Mouse (Mus musculus) ES-E14 (cell line): Measurements from ENCODE around the gene Aebp2. TPM values are rescaled to one million over a fixed set of nuclear protein-coding genes. Genes with fewer than 3 reads are reported as not detected.
"Not testable (repeated sequence)": the region's sequence is repeated elsewhere in the genome, so short reads cannot be mapped to it uniquely, and the experiment has no call there.

ENCODE experiments used
- DNase-seq: peaks from one replicate; pipeline ENCODE4 v3.0.0-alpha.2; 2013; ENCODE audit warnings: low read depth, low spot score
- H3K27ac ChIP-seq: 2 replicates; pipeline ENCODE4 v1.5.1; 2012; ENCODE audit warnings: low read depth, mild to moderate bottlenecking, low read length, moderate library complexity, mixed read lengths; ENCODE audit not compliant: poor library complexity, insufficient read depth, severe bottlenecking
- H3K36me3 ChIP-seq: 2 replicates; pipeline ENCODE4 v1.6.1; 2012; ENCODE audit warnings: mild to moderate bottlenecking, low read length, moderate library complexity, mixed read lengths; ENCODE audit not compliant: control insufficient read depth, poor library complexity, insufficient read depth, severe bottlenecking
- H3K4me1 ChIP-seq, 2 experiments: fragments of 150-350 bp in 1 of 2; sonication (generic) in 1 of 2; 2 replicates each; pipeline ENCODE4 v1.6.1; 2012; ENCODE audit warnings: low read length in 2 of 2, mild to moderate bottlenecking in 1 of 2, mixed read lengths in 1 of 2; ENCODE audit not compliant: control insufficient read depth in 2 of 2, insufficient read depth in 2 of 2, poor library complexity in 1 of 2
- H3K4me3 ChIP-seq, 2 experiments: fragments of 150-350 bp in 1 of 2; sonication (generic) in 1 of 2; 2 replicates each; pipeline ENCODE4 v1.5.1; 2012; ENCODE audit warnings: low read length in 2 of 2, low read depth in 1 of 2, mild to moderate bottlenecking in 1 of 2, mixed read lengths in 1 of 2; ENCODE audit not compliant: insufficient read depth in 1 of 2, poor library complexity in 1 of 2, severe bottlenecking in 1 of 2
- H3K9ac ChIP-seq: 2 replicates; pipeline ENCODE4 v1.6.1; 2012; ENCODE audit warnings: low read depth, mild to moderate bottlenecking, low read length, mixed read lengths; ENCODE audit not compliant: poor library complexity, insufficient read depth, severe bottlenecking
- H3K9me3 ChIP-seq: fragments of 150-350 bp; sonication (generic); 2 replicates; pipeline ENCODE4 v1.6.1; 2012; ENCODE audit warnings: low read depth, mild to moderate bottlenecking, low read length; ENCODE audit not compliant: control insufficient read depth, insufficient read depth
- CHD2 ChIP-seq: IDR thresholded peaks from 2 replicates; pipeline ENCODE4 v1.6.1; 2014; ENCODE audit warnings: mild to moderate bottlenecking, low read depth, low read length, inconsistent platforms
- HCFC1 ChIP-seq: IDR thresholded peaks from 2 replicates; pipeline ENCODE4 v1.6.1; 2012; ENCODE audit warnings: low read length, inconsistent platforms, borderline replicate concordance; ENCODE audit not compliant: insufficient read depth
- MAFK ChIP-seq: IDR thresholded peaks from 2 replicates; pipeline ENCODE4 v1.6.1; 2014; ENCODE audit warnings: mild to moderate bottlenecking, low read depth, low read length, inconsistent platforms; ENCODE audit not compliant: insufficient read depth
- ZC3H11A ChIP-seq: IDR thresholded peaks from 2 replicates; pipeline ENCODE4 v1.6.1; 2012; ENCODE audit warnings: low read depth, mild to moderate bottlenecking, inconsistent platforms, low read length, borderline replicate concordance
- ZNF384 ChIP-seq: IDR thresholded peaks from 2 replicates; pipeline ENCODE4 v1.6.1; 2012; ENCODE audit warnings: low read depth, low read length, inconsistent platforms
- in situ Hi-C, 2 experiments: fragments of 600-800 bp; cut with MboI; formaldehyde crosslinking; loops; one replicate each; pipeline ENCODE4 v1.15.1; 2025; ENCODE audit warnings: low sequenced_read_pairs in 2 of 2, inconsistent platforms in 1 of 2; ENCODE audit not compliant: unreplicated experiment in 2 of 2
- total RNA-seq: library from RNA; depleted of rRNA; stranded (reverse); fragments of 300-350 nt; gene quantifications from 2 replicates; pipeline ENCODE4 v1.2.3, GENCODE M21; 2012

Aebp2 gene
- total RNA-seq, 1 experiment = 77.4 TPM

DNA sequence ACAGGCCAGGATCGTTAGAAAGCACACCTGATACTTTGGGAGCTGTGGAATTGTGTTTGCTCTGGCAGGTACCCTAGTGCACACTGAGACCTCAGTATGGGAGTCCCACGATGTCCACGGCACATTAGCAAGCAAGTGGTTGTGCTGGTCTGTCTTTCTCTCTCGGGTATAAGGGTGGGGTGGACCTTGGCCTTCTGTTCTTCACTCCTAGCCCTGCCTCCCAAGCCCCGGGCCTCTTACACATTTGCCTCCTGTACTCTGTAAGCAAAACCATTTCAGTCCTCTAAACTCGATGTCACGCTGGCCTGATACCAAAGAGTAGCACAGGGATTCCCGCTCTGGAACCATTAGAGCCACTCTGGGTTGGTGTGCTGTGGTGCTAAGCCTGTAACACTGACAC is 29.8 kb upstream of the Aebp2 start:
- Histone ChIP-seq H3K36me3 (peaks cover 28% of the 10 kb centered on the region; the same call in 1 of the 2 replicates), H3K4me3 (no peak overlapping the region), H3K27ac (no peak overlapping the region), H3K4me1 (peaks cover 0 to 5% of the 10 kb centered on the region in 2 experiments; a peak in 2 of 4 replicates), H3K9me3 (no peaks in the 10 kb centered on the region), H3K9ac (no peak overlapping the region)
- no peak for TF ChIP-seq HCFC1
- TF ChIP-seq CHD2 = no peak
- TF ChIP-seq MAFK = no peak
- no peak for DNase-seq
- in situ Hi-C loops = no loop called here

DNA sequence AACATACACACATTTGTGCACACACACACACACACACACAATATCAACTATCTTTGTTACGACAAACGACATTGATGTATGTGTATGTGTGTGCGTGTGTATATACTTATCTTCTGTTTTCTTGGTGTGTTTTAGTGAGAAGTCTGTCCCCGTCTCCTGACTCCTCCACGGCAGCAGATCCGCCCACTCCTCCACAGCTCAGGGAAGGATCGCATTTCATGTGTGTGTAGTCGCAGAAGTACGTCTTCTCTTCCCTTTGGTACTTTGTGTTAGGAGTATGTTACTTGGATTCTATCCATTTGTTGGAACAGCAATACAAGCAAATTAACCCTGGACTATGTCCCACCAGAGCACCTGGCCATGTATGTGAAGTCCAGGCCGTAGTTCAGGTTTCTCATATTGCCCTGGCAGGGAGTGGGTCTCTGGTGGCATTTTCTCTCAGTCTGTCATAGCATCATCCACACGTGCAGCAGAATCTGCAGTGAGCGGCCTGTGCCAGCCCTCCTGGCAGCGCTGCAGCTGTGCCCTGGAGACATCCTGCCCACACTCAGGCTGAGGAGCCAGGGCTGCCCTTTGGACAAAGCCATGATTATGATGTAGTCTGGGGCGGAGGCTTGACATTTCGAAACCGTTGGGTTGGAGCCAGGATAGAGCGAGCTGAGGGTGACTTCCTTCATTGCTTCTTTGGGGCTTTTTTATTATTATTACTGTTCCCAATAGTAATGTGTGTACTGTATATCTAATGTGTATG is 28.9 kb upstream of the Aebp2 start:
- H3K27ac ChIP-seq = no peak overlapping the region
- no peak for TF ChIP-seq ZC3H11A
- no peak for TF ChIP-seq HCFC1
- TF ChIP-seq MAFK = no peak
- TF ChIP-seq CHD2 = no peak
- TF ChIP-seq ZNF384 = no peak
- in situ Hi-C loops = no loop called here
- no peak overlapping the region for H3K4me3 ChIP-seq
- H3K9ac ChIP-seq = no peak overlapping the region
- H3K9me3 ChIP-seq = no peaks in the 10 kb centered on the region
- H3K4me1 ChIP-seq = peaks cover 4 to 5% of the 10 kb centered on the region in 2 experiments; a peak in 2 of 4 replicates
- H3K36me3 ChIP-seq = peaks cover 22% of the 10 kb centered on the region; the same call in 1 of the 2 replicates
- DNase-seq = no peak

DNA sequence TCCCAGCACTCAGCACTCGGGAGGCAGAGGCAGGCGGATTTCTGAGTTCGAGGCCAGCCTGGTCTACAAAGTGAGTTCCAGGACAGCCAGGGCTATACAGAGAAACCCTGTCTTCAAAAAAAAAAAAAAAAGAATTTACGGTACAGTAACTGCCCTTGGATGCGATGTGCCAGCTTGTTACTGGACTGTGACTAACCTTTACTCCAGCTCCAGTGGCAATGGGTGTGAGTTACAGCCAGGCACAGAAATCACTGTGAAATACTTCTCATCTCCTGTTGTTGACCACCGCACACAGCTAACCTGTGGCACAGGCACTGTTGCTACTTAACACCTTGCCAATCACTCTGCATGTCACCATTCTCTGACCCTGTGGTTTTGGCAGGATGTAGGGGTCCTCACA is 26.9 kb upstream of the Aebp2 start:
- H3K4me3 ChIP-seq, in situ Hi-C loops, DNase-seq, H3K9ac ChIP-seq, H3K9me3 ChIP-seq, H3K27ac ChIP-seq: not testable (repeated sequence)
- Histone ChIP-seq H3K36me3 (peaks cover 16% of the 10 kb centered on the region; the same call in 1 of the 2 replicates), H3K4me1 (peaks cover 4 to 15% of the 10 kb centered on the region in 2 experiments; a peak in 3 of 4 replicates)

DNA sequence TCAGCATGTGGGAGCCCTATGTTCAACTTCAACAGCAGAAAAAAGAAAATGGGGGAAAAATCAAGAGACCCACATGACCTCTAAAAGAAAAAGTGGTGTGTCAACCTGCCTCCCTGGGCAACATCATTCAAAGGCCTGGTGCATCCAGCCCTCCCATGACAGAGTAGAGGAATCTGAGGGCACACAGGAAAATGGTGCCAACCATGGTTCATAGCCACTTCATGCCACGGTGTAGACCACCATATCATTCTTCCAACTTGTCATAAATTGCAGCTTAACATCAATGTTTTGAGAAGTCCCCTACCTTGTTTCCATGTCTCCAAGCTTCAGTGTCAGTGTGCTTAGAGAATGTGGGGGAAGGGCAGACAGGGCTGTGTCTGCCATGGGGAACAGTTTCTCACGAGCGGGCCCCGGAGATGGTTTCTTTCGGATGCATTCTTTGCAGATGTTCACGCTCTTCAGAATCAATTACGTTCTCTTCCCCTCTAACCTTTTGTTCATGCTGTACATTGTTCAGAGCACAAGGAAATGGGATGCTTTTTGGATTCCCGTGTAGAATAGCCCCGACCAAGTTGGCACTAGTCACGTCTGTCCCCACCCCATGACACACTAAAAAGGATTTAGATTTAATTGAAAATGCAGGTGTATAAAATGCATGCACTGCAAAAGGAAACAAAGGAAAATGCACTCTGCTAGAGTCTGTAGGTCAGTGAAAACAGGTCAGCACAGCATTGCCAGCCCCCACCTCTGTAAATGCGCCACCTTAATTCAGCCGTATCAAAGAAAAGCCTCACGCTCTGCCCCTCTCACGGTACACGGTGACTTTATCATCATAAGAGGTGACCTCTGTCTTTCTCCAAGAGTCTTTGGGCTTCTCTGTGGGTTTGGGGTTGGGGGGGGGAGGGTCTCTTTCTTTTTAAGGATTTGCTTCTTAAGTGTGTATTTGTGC is 24.8 kb upstream of the Aebp2 start:
- Histone ChIP-seq H3K4me3 (no peak overlapping the region), H3K36me3 (peaks cover 6% of the 10 kb centered on the region; the same call in 1 of the 2 replicates), H3K4me1 (peaks cover 4 to 28% of the 10 kb centered on the region in 2 experiments; a peak in 3 of 4 replicates), H3K9ac (no peak overlapping the region), H3K9me3 (no peaks in the 10 kb centered on the region), H3K27ac (no peak overlapping the region)
- TF ChIP-seq ZNF384 (no peak), HCFC1 (no peak), ZC3H11A (no peak), CHD2 (no peak), MAFK (no peak)
- no peak for DNase-seq
- in situ Hi-C loops = no loop called here
